Mouse (Mus musculus): ENCODE results near the gene Atoh8. TPM values are rescaled to one million over a fixed set of nuclear protein-coding genes. Genes with fewer than 3 reads are reported as not detected.

Gene Atoh8
- polyA plus RNA-seq, 1 experiment, result 16.2 TPM

GRCm38 (mm10) chr6:72244569-72245285, 9.3 kb upstream of the Atoh8 start:
- H3K4me3 ChIP-seq (ENCODE audit: insufficient read depth, low read length), result no peak overlapping the region
- peaks cover 12% of the 10 kb centered on the region; the same call in 1 of the 2 replicates for H3K4me1 ChIP-seq (ENCODE audit: control insufficient read depth, insufficient read depth, low read length)
- peak overlapping the region; percentile 76 for H3K27ac ChIP-seq (ENCODE audit: insufficient read depth, low read length)
- TF ChIP-seq CTCF (IDR thresholded peaks at IDR 0.05; ENCODE audit: borderline replicate concordance, insufficient read depth, low read length), result no peak
- TF ChIP-seq POLR2A (IDR thresholded peaks at IDR 0.05; ENCODE audit: low read depth, low read length), result no peak

DNA sequence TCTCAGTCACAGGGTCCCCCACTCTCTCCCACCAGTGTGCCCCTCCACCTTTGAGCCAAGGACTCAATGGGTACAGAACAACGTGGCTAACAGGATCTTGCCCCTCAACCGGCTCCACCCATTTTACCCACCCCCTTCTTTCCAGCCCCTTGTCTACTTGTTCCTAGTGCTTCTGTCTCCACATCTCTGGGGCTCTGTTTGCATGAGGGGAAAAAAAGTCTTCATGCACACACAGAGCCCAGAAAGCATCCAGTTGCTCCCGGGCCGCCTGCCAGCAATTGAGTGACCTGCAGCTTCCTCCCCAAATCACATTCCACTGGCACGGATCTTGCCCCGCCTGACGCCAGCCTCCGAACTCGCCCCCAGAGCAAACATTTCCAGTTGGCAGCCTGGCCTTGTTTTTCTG, 8.8 kb upstream of the Atoh8 start:
- TF ChIP-seq CTCF (IDR thresholded peaks at IDR 0.05; ENCODE audit: borderline replicate concordance, insufficient read depth, low read length), result no peak
- no peak for TF ChIP-seq POLR2A (IDR thresholded peaks at IDR 0.05; ENCODE audit: low read depth, low read length)
- Histone ChIP-seq H3K27ac (ENCODE audit: insufficient read depth, low read length) (peak overlapping the region; percentile 76), H3K4me3 (ENCODE audit: insufficient read depth, low read length) (no peak overlapping the region), H3K4me1 (ENCODE audit: control insufficient read depth, insufficient read depth, low read length) (peaks cover 12% of the 10 kb centered on the region; the same call in 1 of the 2 replicates)

DNA sequence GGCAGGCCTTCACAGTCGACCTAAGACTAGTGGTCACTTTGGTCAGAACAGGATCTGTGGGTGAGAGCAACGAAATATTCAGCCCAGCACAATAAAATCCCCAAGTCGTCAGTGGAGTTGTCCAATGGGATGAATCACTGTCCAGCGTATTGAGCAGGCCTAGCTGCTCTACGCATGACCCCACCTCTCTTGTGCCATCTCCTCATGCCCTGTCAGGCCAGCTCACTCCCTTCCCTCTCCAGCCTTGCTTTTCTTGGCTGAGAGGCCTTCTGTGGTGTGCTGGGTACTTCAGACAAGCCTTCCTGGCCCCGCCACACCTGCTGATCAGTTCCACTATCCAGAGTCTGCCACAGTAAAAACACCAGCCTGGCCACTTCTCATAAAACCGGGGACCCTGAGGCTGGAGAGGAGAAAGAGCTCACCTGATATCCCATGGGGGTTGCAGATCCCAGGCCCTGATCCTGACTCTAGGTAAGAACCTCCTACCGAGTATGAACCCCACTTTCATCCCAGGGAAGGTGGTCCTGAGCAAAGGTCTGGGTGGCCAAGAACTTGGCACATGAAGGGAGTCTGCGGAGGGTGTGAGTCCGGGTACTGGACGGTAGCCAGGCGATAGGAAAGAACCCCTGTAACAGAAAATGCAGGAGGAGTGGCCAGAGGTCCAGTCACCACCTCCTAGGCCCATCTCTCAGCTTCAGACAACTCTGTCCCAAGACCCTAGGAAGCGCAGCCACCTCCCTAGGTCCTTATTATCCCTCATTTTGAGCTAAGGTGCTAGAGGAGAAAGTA, 7.3 kb upstream of the Atoh8 start:
- Histone ChIP-seq H3K4me1 (ENCODE audit: control insufficient read depth, insufficient read depth, low read length) (peaks cover 6% of the 10 kb centered on the region; the same call in 1 of the 2 replicates), H3K27ac (ENCODE audit: insufficient read depth, low read length) (no peak overlapping the region), H3K4me3 (ENCODE audit: insufficient read depth, low read length) (no peak overlapping the region)
- no peak for TF ChIP-seq POLR2A (IDR thresholded peaks at IDR 0.05; ENCODE audit: low read depth, low read length)
- TF ChIP-seq CTCF (IDR thresholded peaks at IDR 0.05; ENCODE audit: borderline replicate concordance, insufficient read depth, low read length), result no peak

DNA sequence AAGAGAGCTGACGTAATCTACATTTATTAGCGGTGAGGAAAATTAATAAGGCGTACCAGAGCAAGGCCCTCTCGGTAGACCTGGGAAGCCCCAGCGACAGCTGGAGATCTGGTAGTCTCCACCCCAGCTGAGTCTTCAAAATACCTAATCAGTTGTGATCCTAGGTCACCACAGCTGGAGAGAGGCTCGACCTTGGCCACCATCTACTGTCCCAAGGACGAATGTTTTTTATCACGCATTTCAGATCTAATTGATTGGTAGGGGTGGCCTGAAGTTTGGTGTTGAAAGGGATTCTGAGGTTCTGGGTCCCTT, 6.4 kb upstream of the Atoh8 start:
- H3K27ac ChIP-seq (ENCODE audit: insufficient read depth, low read length), result peak overlapping the region; percentile 7
- peaks cover 6% of the 10 kb centered on the region; the same call in 1 of the 2 replicates for H3K4me1 ChIP-seq (ENCODE audit: control insufficient read depth, insufficient read depth, low read length)
- no peak for TF ChIP-seq POLR2A (IDR thresholded peaks at IDR 0.05; ENCODE audit: low read depth, low read length)
- no peak for TF ChIP-seq CTCF (IDR thresholded peaks at IDR 0.05; ENCODE audit: borderline replicate concordance, insufficient read depth, low read length)
- H3K4me3 ChIP-seq (ENCODE audit: insufficient read depth, low read length), result no peak overlapping the region

DNA sequence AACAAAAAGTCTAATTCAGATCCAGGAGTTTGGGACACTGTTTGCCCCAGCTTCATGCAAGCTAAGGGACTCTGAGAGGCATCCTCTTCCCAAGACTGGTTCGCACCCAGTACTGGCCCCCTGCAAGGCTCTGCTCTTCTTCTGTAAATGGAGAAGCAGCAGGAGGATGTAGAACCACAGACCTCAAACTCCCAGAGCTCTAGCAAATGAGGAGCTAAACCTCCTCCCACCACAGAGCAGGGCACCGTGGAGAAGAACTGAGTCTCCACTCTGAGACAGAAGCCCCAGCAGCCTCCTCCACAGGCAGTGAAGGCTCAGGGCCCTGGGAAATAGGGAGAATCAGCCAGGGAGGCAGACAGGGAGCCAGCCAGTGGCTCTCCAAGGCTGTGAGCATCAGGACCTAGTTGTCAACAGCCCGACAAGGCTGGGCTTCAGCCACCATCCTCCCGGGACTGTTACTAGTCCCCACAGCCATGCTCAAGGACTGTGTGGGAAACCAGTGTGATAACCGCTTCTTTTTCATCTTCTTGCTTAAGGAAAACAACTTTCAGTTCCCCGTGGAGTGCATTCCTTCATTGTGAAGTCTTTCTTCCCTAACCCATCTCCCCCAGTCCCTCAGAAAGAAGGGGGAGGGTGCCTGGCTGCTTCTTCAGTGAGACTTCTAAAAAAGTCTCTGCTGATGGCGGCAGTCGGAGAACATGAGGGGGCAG, 5.9 kb upstream of the Atoh8 start:
- TF ChIP-seq POLR2A (IDR thresholded peaks at IDR 0.05; ENCODE audit: low read depth, low read length), result no peak
- no peak for TF ChIP-seq CTCF (IDR thresholded peaks at IDR 0.05; ENCODE audit: borderline replicate concordance, insufficient read depth, low read length)
- Histone ChIP-seq H3K4me3 (ENCODE audit: insufficient read depth, low read length) (no peak overlapping the region), H3K4me1 (ENCODE audit: control insufficient read depth, insufficient read depth, low read length) (peaks cover 6% of the 10 kb centered on the region; the same call in 1 of the 2 replicates), H3K27ac (ENCODE audit: insufficient read depth, low read length) (peak overlapping the region; percentile 7)

- TF ChIP-seq CTCF (IDR thresholded peaks at IDR 0.05; ENCODE audit: borderline replicate concordance, insufficient read depth, low read length) (no peak), POLR2A (IDR thresholded peaks at IDR 0.05; ENCODE audit: low read depth, low read length) (no peak)
- no peak overlapping the region for H3K27ac ChIP-seq (ENCODE audit: insufficient read depth, low read length)
- peaks cover 6% of the 10 kb centered on the region; the same call in 1 of the 2 replicates for H3K4me1 ChIP-seq (ENCODE audit: control insufficient read depth, insufficient read depth, low read length)
- H3K4me3 ChIP-seq (ENCODE audit: insufficient read depth, low read length), result no peak overlapping the region
Observed at GRCm38 (mm10) chr6:72240042-72240441, 4.7 kb upstream of the Atoh8 start.

GRCm38 (mm10) chr6:72237035-72237434, 1.7 kb upstream of the Atoh8 start:
- Histone ChIP-seq H3K27ac (ENCODE audit: insufficient read depth, low read length) (no peak overlapping the region), H3K4me1 (ENCODE audit: control insufficient read depth, insufficient read depth, low read length) (0 out of 2 replicates have a peak, but pooled peaks cover 5% of the 10 kb centered on the region), H3K4me3 (ENCODE audit: insufficient read depth, low read length) (no peak overlapping the region)
- TF ChIP-seq POLR2A (IDR thresholded peaks at IDR 0.05; ENCODE audit: low read depth, low read length) (no peak), CTCF (IDR thresholded peaks at IDR 0.05; ENCODE audit: borderline replicate concordance, insufficient read depth, low read length) (peak; percentile 47)

DNA sequence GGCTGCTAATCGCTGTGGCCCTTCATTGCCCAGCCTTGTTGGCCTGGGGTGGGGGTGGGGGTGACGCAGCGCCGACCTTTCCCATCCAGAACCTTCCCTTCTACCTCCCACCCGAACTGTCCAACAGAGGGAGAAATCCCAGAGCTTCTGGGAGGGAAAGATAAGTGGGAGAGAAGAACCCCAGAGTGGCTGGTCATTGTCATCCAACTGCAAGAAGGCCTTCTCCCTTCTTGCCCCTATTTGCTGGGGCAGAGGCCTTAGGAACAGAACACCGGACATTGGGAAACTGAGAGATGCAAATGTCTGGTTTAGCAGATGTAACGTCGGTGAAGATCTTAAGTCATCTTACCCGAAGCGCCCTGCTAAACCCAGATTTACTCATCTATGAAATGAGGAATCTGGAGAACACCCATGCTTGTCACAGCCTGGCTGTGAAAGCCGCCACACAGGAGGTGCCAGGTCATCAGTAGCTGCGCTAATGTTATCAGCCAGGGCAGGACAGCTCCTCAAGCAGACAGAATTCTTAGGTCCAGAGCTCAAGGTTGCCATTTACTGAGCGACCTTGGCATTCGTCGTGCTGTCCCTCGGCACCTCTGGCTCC, 530 bp upstream of the Atoh8 start:
- TF ChIP-seq CTCF (IDR thresholded peaks at IDR 0.05; ENCODE audit: borderline replicate concordance, insufficient read depth, low read length) (no peak), POLR2A (IDR thresholded peaks at IDR 0.05; ENCODE audit: low read depth, low read length) (no peak)
- H3K4me3 ChIP-seq (ENCODE audit: insufficient read depth, low read length), result peak overlapping the region; percentile 48; the same call in 1 of the 2 replicates
- H3K27ac ChIP-seq (ENCODE audit: insufficient read depth, low read length), result 0 out of 2 replicates have a peak overlapping the region, but pooled peaks have one; percentile 28
- H3K4me1 ChIP-seq (ENCODE audit: control insufficient read depth, insufficient read depth, low read length), result no peaks in the 10 kb centered on the region

GRCm38 (mm10) chr6:72234372-72235097, 842 bp downstream of the Atoh8 start:
- Histone ChIP-seq H3K4me3 (ENCODE audit: insufficient read depth, low read length) (peak overlapping the region; percentile 48), H3K4me1 (ENCODE audit: control insufficient read depth, insufficient read depth, low read length) (no peaks in the 10 kb centered on the region), H3K27ac (ENCODE audit: insufficient read depth, low read length) (no peak overlapping the region; the same call in 1 of the 2 replicates)
- TF ChIP-seq CTCF (IDR thresholded peaks at IDR 0.05; ENCODE audit: borderline replicate concordance, insufficient read depth, low read length) (no peak), POLR2A (IDR thresholded peaks at IDR 0.05; ENCODE audit: low read depth, low read length) (no peak)

All from embryonic fibroblast, embryonic 13.5 days (primary cell).